Mouse (Mus musculus) forebrain, embryonic 12.5 days (tissue): ENCODE results near the gene Hs1bp3. TPM values are rescaled to one million over a fixed set of nuclear protein-coding genes. Genes with fewer than 3 reads are reported as not detected.
A peak's percentile ranks its signal among the peaks of the same experiment; 100 is the strongest.

Source experiments
- ATAC-seq: fragments of 200-750 bp; cut with Nextera tagmentation; 2 replicates; pipeline ENCODE4 v1.8.0; 2017; ENCODE audit warnings: moderate TSS enrichment; ENCODE audit not compliant: low FRiP score
- H3K27ac ChIP-seq: fragments of 300-500 bp; sonication (generic); 2 replicates; pipeline ENCODE4 v1.5.1; 2016; ENCODE audit warnings: mild to moderate bottlenecking
- H3K27me3 ChIP-seq: fragments of 300-500 bp; sonication (generic); 2 replicates; pipeline ENCODE4 v1.6.1; 2016; ENCODE audit warnings: mild to moderate bottlenecking
- H3K36me3 ChIP-seq: fragments of 300-500 bp; sonication (generic); replicated peaks from 2 replicates; pipeline ENCODE4 v1.6.1; 2016; ENCODE audit warnings: mild to moderate bottlenecking
- H3K4me1 ChIP-seq: fragments of 300-500 bp; sonication (generic); 2 replicates; pipeline ENCODE4 v1.6.1; 2016
- H3K4me2 ChIP-seq: fragments of 300-500 bp; sonication (generic); 2 replicates; pipeline ENCODE4 v1.6.1; 2016; ENCODE audit warnings: mild to moderate bottlenecking, moderate library complexity
- H3K4me3 ChIP-seq: fragments of 300-500 bp; sonication (generic); replicated peaks from 2 replicates; pipeline ENCODE4 v1.5.1; 2016; ENCODE audit warnings: mild to moderate bottlenecking
- H3K9ac ChIP-seq: fragments of 300-500 bp; sonication (generic); 2 replicates; pipeline ENCODE4 v1.6.1; 2016; ENCODE audit warnings: mild to moderate bottlenecking
- H3K9me3 ChIP-seq: fragments of 300-500 bp; sonication (generic); 2 replicates; pipeline ENCODE4 v1.6.1; 2016
- WGBS: fragments of 180-500 bp; shearing (Covaris S2); methylation state at CpG from one replicate; pipeline ENCODE4 v1.1.7; 2016; 5-methylcytosine and 5-hydroxymethylcytosine counted together
- polyA plus RNA-seq: library from polyadenylated mRNA; unstranded; fragments of >200 nt; fragmentation: Nextera tagmentation; extraction: Ambion mirVana; gene quantifications from 2 replicates; pipeline ENCODE4 v1.2.1, GENCODE M21; 2016

The Hs1bp3 gene
- polyA plus RNA-seq, 1 experiment from 2014 or later: 11.5 TPM

DNA sequence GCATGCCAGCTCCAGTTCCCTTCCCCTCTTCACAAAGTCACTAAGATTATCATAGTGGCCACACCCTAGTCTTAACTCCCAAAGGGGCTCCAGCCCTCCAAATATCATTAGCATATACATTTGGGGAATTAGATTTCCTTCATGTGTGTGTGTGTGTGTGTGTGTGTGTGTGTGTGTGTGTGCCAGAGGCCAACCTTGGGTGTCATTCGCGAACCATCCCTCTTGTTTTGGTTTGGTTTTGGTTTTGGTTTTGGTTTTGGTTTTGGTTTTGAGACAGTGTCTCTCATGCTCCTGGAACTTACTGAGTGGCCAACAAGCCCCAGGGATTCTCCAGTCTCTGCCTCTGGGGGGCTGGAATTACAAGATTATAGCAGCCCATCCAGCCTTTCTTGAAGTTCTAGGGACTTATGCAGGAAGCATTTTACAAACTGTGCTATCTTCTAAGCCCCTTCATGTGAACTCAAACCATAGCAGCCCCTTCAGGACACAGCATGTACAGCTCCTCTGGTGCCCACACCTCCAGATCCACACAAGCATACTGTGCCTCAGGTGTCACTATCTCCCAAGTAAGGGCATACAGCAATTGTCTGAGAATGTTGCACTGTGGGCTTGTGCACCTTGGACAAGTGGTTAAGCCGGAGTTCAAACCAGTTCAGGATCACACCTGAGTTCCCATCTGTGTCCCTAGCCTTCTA, 46.3 kb downstream of the Hs1bp3 start:
- 89% methylated on average over 3 of the region's 3 CpGs for WGBS
- peaks cover 11% of the 10 kb centered on the region for H3K4me1 ChIP-seq
- H3K27me3 ChIP-seq: no peaks in the 10 kb centered on the region
- H3K9me3 ChIP-seq: no peaks in the 10 kb centered on the region
- no peak for ATAC-seq
- H3K4me3 ChIP-seq: no peak overlapping the region
- no peak overlapping the region for H3K9ac ChIP-seq
- H3K36me3 ChIP-seq: no peaks in the 10 kb centered on the region
- H3K27ac ChIP-seq: no peak overlapping the region
- H3K4me2 ChIP-seq: no peak overlapping the region

DNA sequence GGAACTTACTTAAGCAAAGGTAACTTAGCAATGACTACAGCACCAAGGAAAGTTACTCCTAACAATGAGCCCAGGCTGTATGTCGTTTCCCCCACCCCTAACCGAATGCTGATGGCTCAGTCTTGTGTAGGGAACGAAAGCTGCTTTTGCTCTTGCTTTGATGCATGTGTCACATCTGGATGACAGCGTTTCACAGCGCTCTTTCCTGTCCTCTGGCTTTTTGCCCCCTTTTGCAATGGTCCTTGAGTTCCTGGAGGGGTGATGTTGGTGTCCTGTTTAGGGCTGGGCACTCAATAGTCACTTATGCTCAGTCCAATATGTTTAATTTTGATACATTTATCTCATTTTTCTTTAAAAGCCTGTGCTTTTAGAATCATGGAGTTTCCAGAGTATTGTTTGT, 48.6 kb downstream of the Hs1bp3 start:
- no peaks in the 10 kb centered on the region for H3K36me3 ChIP-seq
- no peaks in the 10 kb centered on the region for H3K9me3 ChIP-seq
- H3K4me1 ChIP-seq: peaks cover 21% of the 10 kb centered on the region
- no peak for ATAC-seq
- H3K4me2 ChIP-seq: no peak overlapping the region
- H3K27me3 ChIP-seq: no peaks in the 10 kb centered on the region
- H3K4me3 ChIP-seq: no peak overlapping the region
- WGBS: 65% methylated on average over 5 of the region's 5 CpGs
- H3K27ac ChIP-seq: no peak overlapping the region
- H3K9ac ChIP-seq: no peak overlapping the region

DNA sequence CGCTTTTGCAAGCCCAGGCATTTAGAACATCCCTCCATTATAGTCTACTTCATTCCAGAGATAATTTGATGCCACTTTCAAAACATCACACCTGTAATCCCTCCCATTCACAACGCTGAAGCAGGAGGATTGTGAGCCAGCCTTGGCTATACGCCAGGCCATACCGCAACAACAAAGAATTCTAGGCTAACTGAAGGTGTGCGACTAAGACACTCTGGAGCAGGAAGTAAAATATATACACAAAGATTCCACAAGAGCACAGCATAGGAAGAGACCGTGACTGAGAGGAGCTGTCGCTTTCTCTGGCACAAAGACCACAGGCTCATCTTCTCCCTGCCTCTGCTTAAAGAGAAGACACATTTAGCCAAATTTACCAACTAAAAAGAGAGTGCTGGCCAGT, 49.2 kb downstream of the Hs1bp3 start:
- H3K4me3 ChIP-seq: no peak overlapping the region
- no peaks in the 10 kb centered on the region for H3K36me3 ChIP-seq
- H3K27me3 ChIP-seq: no peaks in the 10 kb centered on the region
- ATAC-seq: no peak
- H3K27ac ChIP-seq: no peak overlapping the region
- H3K9me3 ChIP-seq: no peaks in the 10 kb centered on the region
- H3K4me1 ChIP-seq: peaks cover 21% of the 10 kb centered on the region
- H3K9ac ChIP-seq: no peak overlapping the region
- WGBS: 86% methylated on average over 7 of the region's 7 CpGs
- H3K4me2 ChIP-seq: no peak overlapping the region

DNA sequence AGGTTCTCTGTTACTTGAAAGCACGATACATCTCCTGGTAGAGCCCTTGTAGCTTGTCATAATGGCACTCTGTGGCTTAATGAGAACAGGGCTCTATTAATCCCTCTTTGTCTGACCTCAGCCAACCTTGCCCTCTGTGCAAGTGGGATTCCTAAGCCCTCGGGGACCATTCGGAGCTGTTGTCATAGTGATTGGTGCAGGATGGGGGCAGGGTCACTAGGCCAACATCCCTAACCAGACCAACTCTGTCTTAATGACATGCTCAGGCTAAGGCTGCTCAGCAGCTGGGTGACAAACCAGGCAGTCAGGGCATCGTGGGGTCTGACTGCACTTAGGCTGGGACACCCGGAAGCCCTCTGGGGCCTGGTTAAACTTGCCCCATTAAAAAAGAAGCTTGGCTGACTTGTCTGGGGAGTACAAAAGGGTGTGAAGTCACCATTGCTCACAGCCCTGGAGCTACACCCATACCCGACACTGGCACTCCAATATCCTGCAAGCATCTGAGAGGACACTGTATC, 51.1 kb downstream of the Hs1bp3 start:
- Histone ChIP-seq H3K4me1 (peaks cover 21% of the 10 kb centered on the region), H3K27me3 (no peaks in the 10 kb centered on the region), H3K36me3 (no peaks in the 10 kb centered on the region), H3K9me3 (no peaks in the 10 kb centered on the region), H3K9ac (no peak overlapping the region), H3K27ac (peak overlapping the region; percentile 1; the same call in 1 of the 2 replicates), H3K4me2 (no peak overlapping the region), H3K4me3 (no peak overlapping the region)
- WGBS: 10% methylated on average over 6 of the region's 6 CpGs
- peak; percentile 80 for ATAC-seq

DNA sequence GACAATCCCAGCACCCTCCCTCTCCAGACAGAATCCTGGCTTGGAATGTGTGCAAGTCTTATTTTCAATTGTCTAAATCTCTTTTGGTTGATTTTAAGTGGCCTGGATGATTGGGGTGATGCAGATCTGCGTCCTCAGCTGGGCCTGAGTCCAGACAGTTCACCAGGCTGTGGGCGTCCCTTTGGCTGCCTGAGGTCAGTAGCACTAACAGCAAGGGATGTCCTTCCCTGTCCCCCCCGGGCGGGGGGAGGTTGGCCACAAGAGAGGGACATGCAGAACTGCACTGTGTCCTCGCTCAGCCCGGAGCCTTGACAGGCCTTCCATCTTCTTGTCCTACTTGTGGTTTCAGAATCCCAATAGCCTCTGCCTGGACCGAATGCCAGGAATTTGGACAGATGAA, 52.1 kb downstream of the Hs1bp3 start:
- peak; percentile 21; the same call in 1 of the 2 replicates for ATAC-seq
- Histone ChIP-seq H3K4me3 (no peak overlapping the region), H3K27ac (no peak overlapping the region), H3K4me2 (no peak overlapping the region), H3K27me3 (no peaks in the 10 kb centered on the region), H3K9me3 (no peaks in the 10 kb centered on the region), H3K4me1 (peaks cover 21% of the 10 kb centered on the region), H3K36me3 (no peaks in the 10 kb centered on the region), H3K9ac (no peak overlapping the region)
- WGBS: 67% methylated on average over 7 of the region's 7 CpGs

DNA sequence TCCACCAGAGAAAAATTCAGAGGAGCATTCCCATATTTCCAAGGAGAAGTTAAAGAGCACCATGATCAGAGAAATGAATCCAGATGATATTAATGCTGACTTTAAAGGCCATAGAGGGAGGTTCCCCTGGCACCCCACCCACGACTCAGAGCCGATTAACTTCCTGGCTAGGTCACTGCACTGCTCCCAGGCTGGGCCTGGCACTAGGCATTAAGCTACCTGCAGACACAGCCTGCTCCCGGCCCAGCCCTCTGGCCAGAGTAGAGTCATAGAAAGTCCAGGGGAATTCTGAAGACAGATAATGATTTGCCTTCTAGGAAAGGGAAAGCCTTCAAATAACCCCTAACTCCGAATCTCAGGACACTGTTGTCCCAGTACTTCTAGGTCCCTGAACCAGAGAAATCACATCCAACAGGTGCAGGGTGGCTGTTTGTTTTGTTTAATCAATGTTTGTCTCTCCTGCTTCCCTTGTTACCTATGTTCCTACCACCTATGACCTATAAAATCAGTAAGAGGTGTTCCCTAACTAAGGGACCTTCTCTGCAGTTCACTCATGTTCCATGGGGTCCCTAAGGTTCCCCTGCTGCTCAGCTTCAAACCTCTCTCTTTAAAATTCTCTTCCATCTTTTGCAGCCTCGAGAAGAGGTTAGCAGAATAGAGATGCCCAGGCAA, 52.8 kb downstream of the Hs1bp3 start:
- no peaks in the 10 kb centered on the region for H3K27me3 ChIP-seq
- 83% methylated on average over 5 of the region's 5 CpGs for WGBS
- H3K36me3 ChIP-seq: no peaks in the 10 kb centered on the region
- H3K9me3 ChIP-seq: no peaks in the 10 kb centered on the region
- ATAC-seq: no peak
- H3K27ac ChIP-seq: no peak overlapping the region
- H3K4me3 ChIP-seq: no peak overlapping the region
- no peak overlapping the region for H3K4me2 ChIP-seq
- H3K4me1 ChIP-seq: peaks cover 21% of the 10 kb centered on the region
- no peak overlapping the region for H3K9ac ChIP-seq

DNA sequence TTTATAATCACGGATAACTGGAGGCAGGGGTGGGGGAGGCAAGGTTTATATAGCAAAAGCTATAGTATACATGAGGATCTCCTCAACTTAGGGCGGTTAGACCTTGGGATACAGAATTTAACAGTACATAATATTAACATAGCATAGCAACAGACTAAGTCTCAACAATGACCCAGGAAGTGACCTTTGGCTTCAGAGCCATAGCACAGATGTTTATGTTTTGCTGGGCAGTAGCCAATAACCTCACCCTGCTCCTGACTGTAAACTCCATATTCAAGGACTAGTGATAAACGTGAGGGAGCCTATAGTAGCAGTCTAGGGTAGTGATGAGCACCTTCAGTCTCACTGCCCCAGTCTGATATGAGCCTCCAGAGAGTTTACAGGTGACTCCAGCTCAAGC, 53.5 kb downstream of the Hs1bp3 start:
- ATAC-seq: no peak
- no peak overlapping the region for H3K4me3 ChIP-seq
- no peak overlapping the region for H3K27ac ChIP-seq
- peaks cover 21% of the 10 kb centered on the region for H3K4me1 ChIP-seq
- 82% methylated on average over 3 of the region's 3 CpGs for WGBS
- no peaks in the 10 kb centered on the region for H3K27me3 ChIP-seq
- no peak overlapping the region for H3K9ac ChIP-seq
- H3K4me2 ChIP-seq: no peak overlapping the region
- no peaks in the 10 kb centered on the region for H3K9me3 ChIP-seq
- no peaks in the 10 kb centered on the region for H3K36me3 ChIP-seq

DNA sequence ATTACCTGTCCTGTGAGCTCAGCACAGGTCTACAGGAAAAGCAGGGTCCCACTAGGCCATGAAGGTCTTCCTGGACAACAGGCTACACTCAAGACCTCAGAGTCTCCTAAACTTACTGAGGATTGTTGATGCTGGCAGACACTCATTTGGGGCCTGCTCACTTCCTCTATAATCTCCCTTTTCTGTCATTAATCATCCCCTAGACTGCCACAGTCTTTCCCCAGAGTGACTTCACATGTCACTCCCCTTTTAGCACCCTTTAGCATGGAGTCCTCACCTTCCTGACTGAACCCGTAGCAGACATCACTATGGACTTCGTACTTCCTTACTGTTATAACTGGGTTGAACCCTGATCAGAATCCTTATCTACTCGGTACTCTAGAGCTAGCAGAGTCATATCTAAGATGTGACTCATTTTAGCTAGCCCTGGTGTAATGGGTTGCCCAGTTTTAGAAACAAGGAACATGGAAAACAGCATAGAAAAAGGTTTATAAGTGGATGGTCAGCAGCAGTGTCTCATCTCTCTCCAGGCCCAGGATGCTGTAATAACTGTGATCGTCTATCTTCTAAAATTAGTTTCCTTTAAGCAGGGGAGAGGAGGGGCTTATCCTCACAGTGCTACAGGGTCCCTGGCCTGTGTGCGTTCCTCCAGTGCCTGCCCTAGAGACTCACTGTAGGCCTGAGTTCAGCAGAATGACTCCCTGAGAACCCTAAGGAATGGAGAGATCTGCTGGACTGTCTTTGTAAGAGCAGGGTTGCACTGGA, 58.7 kb downstream of the Hs1bp3 start:
- Histone ChIP-seq H3K9ac (no peak overlapping the region), H3K4me2 (no peak overlapping the region), H3K27ac (no peak overlapping the region), H3K27me3 (no peaks in the 10 kb centered on the region), H3K9me3 (no peaks in the 10 kb centered on the region), H3K36me3 (no peaks in the 10 kb centered on the region), H3K4me1 (no peaks in the 10 kb centered on the region), H3K4me3 (no peak overlapping the region)
- ATAC-seq: no peak
- WGBS: 84% methylated on average over 5 of the region's 5 CpGs

DNA sequence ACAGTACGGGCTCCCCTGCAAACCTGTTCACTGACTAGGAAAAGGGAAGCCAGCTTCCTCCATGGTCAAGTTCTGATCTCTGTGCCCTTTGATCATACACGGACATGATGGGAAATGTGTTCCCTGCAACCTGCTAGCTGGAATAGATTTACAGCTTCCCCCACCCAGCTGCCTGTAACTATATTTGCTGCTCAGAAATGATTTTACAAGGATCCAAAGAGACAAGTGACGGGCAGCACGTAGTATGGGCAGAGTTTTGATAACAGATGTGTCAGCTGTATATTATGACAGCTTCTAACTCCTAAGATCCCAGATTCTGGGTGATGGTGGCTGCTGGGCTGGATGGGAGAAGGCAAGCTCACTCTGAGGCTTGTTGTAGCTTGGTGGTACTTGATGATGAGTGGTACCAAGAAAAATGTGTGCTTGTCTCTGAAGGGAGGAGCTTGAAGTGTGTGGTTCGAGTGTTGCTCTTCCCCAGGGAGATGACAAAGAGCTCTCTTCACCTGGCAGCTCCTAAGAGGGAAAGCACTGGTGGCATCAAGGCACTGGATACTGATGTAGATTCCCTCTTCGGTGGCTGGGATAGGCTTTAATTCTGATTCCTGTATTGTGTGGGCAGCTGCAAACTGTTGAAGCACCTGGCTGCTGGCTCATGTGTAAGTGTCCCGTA, 59.4 kb downstream of the Hs1bp3 start:
- Histone ChIP-seq H3K9ac (no peak overlapping the region), H3K27ac (no peak overlapping the region), H3K4me2 (no peak overlapping the region), H3K9me3 (no peaks in the 10 kb centered on the region), H3K4me1 (no peaks in the 10 kb centered on the region), H3K27me3 (no peaks in the 10 kb centered on the region), H3K36me3 (no peaks in the 10 kb centered on the region), H3K4me3 (no peak overlapping the region)
- 84% methylated on average over 7 of the region's 7 CpGs for WGBS
- no peak for ATAC-seq

DNA sequence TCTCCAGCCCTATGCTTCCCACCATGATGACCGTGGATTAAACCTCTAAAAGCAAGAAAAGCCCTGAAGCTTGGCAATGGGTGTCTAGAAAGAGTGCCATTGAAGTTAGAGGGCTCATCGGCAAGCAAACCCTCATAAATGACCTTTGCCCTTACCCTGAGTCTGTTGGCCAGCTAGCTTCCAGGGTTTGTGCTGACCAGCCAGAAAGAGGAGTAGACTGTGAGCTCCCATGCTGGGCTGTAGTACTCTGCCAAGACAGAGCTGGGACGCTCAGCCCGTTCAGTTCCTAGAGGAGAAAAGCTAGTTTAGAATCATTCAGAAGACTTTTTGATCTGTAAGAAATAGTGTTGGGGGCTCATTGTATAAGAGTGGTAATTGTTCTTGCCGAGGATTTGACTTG, 60.5 kb downstream of the Hs1bp3 start:
- ATAC-seq: no peak
- WGBS: 87% methylated on average over 5 of the region's 5 CpGs
- Histone ChIP-seq H3K27me3 (no peaks in the 10 kb centered on the region), H3K36me3 (no peaks in the 10 kb centered on the region), H3K4me2 (no peak overlapping the region), H3K4me1 (no peaks in the 10 kb centered on the region), H3K9me3 (no peaks in the 10 kb centered on the region), H3K27ac (no peak overlapping the region), H3K9ac (no peak overlapping the region), H3K4me3 (no peak overlapping the region)

DNA sequence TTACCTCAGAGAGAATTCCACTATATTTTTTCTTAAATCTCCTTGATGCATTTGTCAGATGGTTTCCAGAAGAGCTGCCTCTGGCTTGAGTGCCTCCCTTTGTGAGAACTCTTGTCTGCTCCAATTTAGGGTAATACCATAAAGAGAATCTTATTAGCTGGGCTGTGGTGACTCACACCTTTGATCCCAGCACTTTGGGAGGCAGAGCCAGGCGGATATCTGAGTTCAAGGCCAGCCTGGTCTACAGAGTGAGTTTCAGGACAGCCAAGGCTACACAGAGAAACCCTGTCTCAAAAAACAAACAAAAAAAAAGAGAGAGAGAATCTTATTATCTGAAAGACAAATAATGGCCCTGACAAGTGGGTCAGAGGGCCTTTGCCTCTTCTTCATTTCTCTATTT, 63.9 kb downstream of the Hs1bp3 start:
- Histone ChIP-seq H3K4me1 (peaks cover 3% of the 10 kb centered on the region; the same call in 1 of the 2 replicates), H3K27me3 (no peaks in the 10 kb centered on the region), H3K36me3 (no peaks in the 10 kb centered on the region), H3K27ac (no peak overlapping the region), H3K4me3 (no peak overlapping the region), H3K4me2 (no peak overlapping the region), H3K9ac (no peak overlapping the region), H3K9me3 (no peaks in the 10 kb centered on the region)
- ATAC-seq: no peak
- WGBS: 87% methylated on average over 1 of the region's 1 CpGs
